14 mouse cellular contexts compared by ENCODE assay signal in genomic region chr14:115413429-115413828, GRCm38 (mm10).
A peak's percentile ranks its signal among the peaks of the same experiment; 100 is the strongest.
DNase-seq lines count a peak whose midpoint lies in the region; ATAC-seq and TF ChIP-seq lines count a peak whose summit lies in the region.
"Had no signal": no experiment of that assay in that cellular context is flagged by ENCODE, and none has a peak within 500 bp of the region (broad histone marks: within the 10 kb centered on the region; RNA-seq: fewer than 3 reads in every experiment).

No protein-coding gene starts in this region.

- no peaks in the 10 kb centered on the region for H3K4me1 ChIP-seq in midbrain, embryonic 12.5 days
- H3K4me1 ChIP-seq in midbrain, embryonic 16.5 days (ENCODE audit: control insufficient read depth, insufficient read depth, low read length): no peaks in the 10 kb centered on the region
- no peaks in the 10 kb centered on the region for H3K4me1 ChIP-seq in embryonic facial prominence, embryonic 11.5 days (ENCODE audit: control insufficient read depth, insufficient read depth, low read length)
- H3K4me1 ChIP-seq in kidney, embryonic 16.5 days (ENCODE audit: insufficient read depth, low read length): peaks cover 7% of the 10 kb centered on the region; the same call in 1 of the 2 replicates
- H3K4me1 ChIP-seq: stomach, embryonic 15.5 days had no signal

- no peaks in the 10 kb centered on the region for H3K27me3 ChIP-seq in midbrain, embryonic 12.5 days
- no peaks in the 10 kb centered on the region for H3K27me3 ChIP-seq in midbrain, embryonic 16.5 days (ENCODE audit: control insufficient read depth, insufficient read depth, low read depth, low read length)
- H3K27me3 ChIP-seq in embryonic facial prominence, embryonic 11.5 days (ENCODE audit: control insufficient read depth, insufficient read depth, low read length): no peaks in the 10 kb centered on the region
- no peaks in the 10 kb centered on the region for H3K27me3 ChIP-seq in kidney, embryonic 16.5 days (ENCODE audit: insufficient read depth, low read length)
- H3K27me3 ChIP-seq: stomach, embryonic 15.5 days had no signal

- ATAC-seq in midbrain, embryonic 12.5 days (ENCODE audit: low FRiP score, low read depth): peak; percentile 67; the same call in 1 of the 2 replicates
- no peak for ATAC-seq in midbrain, embryonic 16.5 days
- no peak; the same call in 1 of the 2 replicates for ATAC-seq in embryonic facial prominence, embryonic 11.5 days (replicated peaks; ENCODE audit: insufficient number of reproducible peaks, low FRiP score, low TSS enrichment, low read depth)
- peak; percentile 78 for ATAC-seq in kidney, embryonic 16.5 days (ENCODE audit: low FRiP score, low TSS enrichment)
- ATAC-seq: CD4-positive, CD25-positive, alpha-beta regulatory T cell, adult 4 months had no signal

- H3K9me3 ChIP-seq in midbrain, embryonic 12.5 days: no peaks in the 10 kb centered on the region
- no peaks in the 10 kb centered on the region for H3K9me3 ChIP-seq in midbrain, embryonic 16.5 days (replicated peaks; ENCODE audit: control insufficient read depth, low read length, poor library complexity, severe bottlenecking)
- no peaks in the 10 kb centered on the region for H3K9me3 ChIP-seq in embryonic facial prominence, embryonic 11.5 days (replicated peaks; ENCODE audit: control insufficient read depth, low read length)
- no peaks in the 10 kb centered on the region for H3K9me3 ChIP-seq in kidney, embryonic 16.5 days (ENCODE audit: low read length)
- H3K9me3 ChIP-seq: stomach, embryonic 15.5 days had no signal

- intact Hi-C loops in left cerebral cortex, adult 2 months (cut with DNase I): no loop called here

- 72% methylated on average over 1 of the region's 1 CpGs for WGBS in midbrain, embryonic 12.5 days
- WGBS in midbrain, embryonic 16.5 days: 68% methylated on average over 1 of the region's 1 CpGs
- 16% methylated on average over 1 of the region's 1 CpGs for WGBS in embryonic facial prominence, embryonic 11.5 days
- WGBS in kidney, embryonic 16.5 days: 24% methylated on average over 1 of the region's 1 CpGs

- no peaks in the 10 kb centered on the region for H3K36me3 ChIP-seq in midbrain, embryonic 12.5 days
- H3K36me3 ChIP-seq in midbrain, embryonic 16.5 days (ENCODE audit: control insufficient read depth, insufficient read depth, low read length): no peaks in the 10 kb centered on the region
- H3K36me3 ChIP-seq in embryonic facial prominence, embryonic 11.5 days (replicated peaks; ENCODE audit: control insufficient read depth, insufficient read depth, low read depth, low read length): no peaks in the 10 kb centered on the region
- H3K36me3 ChIP-seq in kidney, embryonic 16.5 days (ENCODE audit: insufficient read depth, low read length): no peaks in the 10 kb centered on the region
- H3K36me3 ChIP-seq: stomach, embryonic 15.5 days had no signal

- H3K9ac ChIP-seq in midbrain, embryonic 12.5 days (replicated peaks): no peak overlapping the region
- no peak overlapping the region for H3K9ac ChIP-seq in midbrain, embryonic 16.5 days (ENCODE audit: low read depth, low read length)
- no peak overlapping the region for H3K9ac ChIP-seq in embryonic facial prominence, embryonic 11.5 days (replicated peaks; ENCODE audit: low read length)
- H3K9ac ChIP-seq in kidney, embryonic 16.5 days (replicated peaks; ENCODE audit: low read length): no peak overlapping the region
- H3K9ac ChIP-seq: stomach, embryonic 15.5 days had no signal

- no peak overlapping the region for H3K27ac ChIP-seq in midbrain, embryonic 12.5 days (replicated peaks)
- H3K27ac ChIP-seq in midbrain, embryonic 16.5 days (ENCODE audit: low read length): no peak overlapping the region
- H3K27ac ChIP-seq in embryonic facial prominence, embryonic 11.5 days (replicated peaks; ENCODE audit: low read depth, low read length): no peak overlapping the region
- H3K27ac ChIP-seq in kidney, embryonic 16.5 days (ENCODE audit: low read length): no peak overlapping the region
- H3K27ac ChIP-seq in left cerebral cortex, adult 2 months: no peak overlapping the region
- H3K27ac ChIP-seq: stomach, embryonic 15.5 days had no signal

- peak; percentile 80 for DNase-seq in embryonic facial prominence, embryonic 11.5 days (ENCODE audit: low spot score)
- peak; percentile 36 for DNase-seq in mesoderm, embryonic 11.5 days (ENCODE audit: low read depth, low spot score)
- no peak for DNase-seq in left cerebral cortex, adult 2 months (ENCODE audit: extremely low spot score in 1 of 2, low spot score in 2 of 2)
- no peak for DNase-seq in frontal cortex, adult 2 months (ENCODE audit: extremely low spot score in 1 of 2, low spot score in 1 of 2)
- DNase-seq: adrenal gland, adult 8-10 months; gastrocnemius, postnatal 10 days; layer of hippocampus, postnatal 36 days; lung, adult 18-20 months; right cerebral cortex, postnatal 14 days had no signal

- no peak overlapping the region for H3K4me2 ChIP-seq in midbrain, embryonic 12.5 days (replicated peaks)
- no peak overlapping the region for H3K4me2 ChIP-seq in midbrain, embryonic 16.5 days (ENCODE audit: low read length)
- no peak overlapping the region for H3K4me2 ChIP-seq in embryonic facial prominence, embryonic 11.5 days (ENCODE audit: low read depth, low read length)
- no peak overlapping the region for H3K4me2 ChIP-seq in kidney, embryonic 16.5 days (replicated peaks; ENCODE audit: low read depth, low read length)
- H3K4me2 ChIP-seq: stomach, embryonic 15.5 days had no signal

- TF ChIP-seq CTCF in left cerebral cortex, adult 2 months (IDR thresholded peaks at IDR 0.05): no peak

- no peak overlapping the region for H3K4me3 ChIP-seq in midbrain, embryonic 12.5 days
- H3K4me3 ChIP-seq in midbrain, embryonic 16.5 days (ENCODE audit: low read depth, low read length): no peak overlapping the region
- H3K4me3 ChIP-seq in embryonic facial prominence, embryonic 11.5 days (ENCODE audit: low read depth, low read length): no peak overlapping the region
- no peak overlapping the region for H3K4me3 ChIP-seq in kidney, embryonic 16.5 days (ENCODE audit: low read length)
- no peak overlapping the region for H3K4me3 ChIP-seq in left cerebral cortex, adult 2 months
- H3K4me3 ChIP-seq: stomach, embryonic 15.5 days had no signal

Comparison
In these comparisons a context has a peak if more than half of its experiments do, and no peak if none do; other contexts are left out.
1. ATAC-seq: peak in midbrain, embryonic 12.5 days (single experiment) and kidney, embryonic 16.5 days (single experiment); none in midbrain, embryonic 16.5 days (single experiment) and embryonic facial prominence, embryonic 11.5 days (single experiment).
2. DNase-seq: peak in embryonic facial prominence, embryonic 11.5 days (single experiment) and mesoderm, embryonic 11.5 days (single experiment); none in left cerebral cortex, adult 2 months (0 of 2) and frontal cortex, adult 2 months (0 of 2).